Mouse (Mus musculus): ENCODE data around the gene Cct3. TPM values are rescaled to one million over a fixed set of nuclear protein-coding genes. Genes with fewer than 3 reads are reported as not detected.
A peak's percentile ranks its signal among the peaks of the same experiment; 100 is the strongest.
"Not testable (repeated sequence)": the region's sequence is repeated elsewhere in the genome, so short reads cannot be mapped to it uniquely, and the experiment has no call there.

The Cct3 gene
- total RNA-seq, 4 experiments from 2014 or later = 250 to 360 (median 279) TPM

DNA sequence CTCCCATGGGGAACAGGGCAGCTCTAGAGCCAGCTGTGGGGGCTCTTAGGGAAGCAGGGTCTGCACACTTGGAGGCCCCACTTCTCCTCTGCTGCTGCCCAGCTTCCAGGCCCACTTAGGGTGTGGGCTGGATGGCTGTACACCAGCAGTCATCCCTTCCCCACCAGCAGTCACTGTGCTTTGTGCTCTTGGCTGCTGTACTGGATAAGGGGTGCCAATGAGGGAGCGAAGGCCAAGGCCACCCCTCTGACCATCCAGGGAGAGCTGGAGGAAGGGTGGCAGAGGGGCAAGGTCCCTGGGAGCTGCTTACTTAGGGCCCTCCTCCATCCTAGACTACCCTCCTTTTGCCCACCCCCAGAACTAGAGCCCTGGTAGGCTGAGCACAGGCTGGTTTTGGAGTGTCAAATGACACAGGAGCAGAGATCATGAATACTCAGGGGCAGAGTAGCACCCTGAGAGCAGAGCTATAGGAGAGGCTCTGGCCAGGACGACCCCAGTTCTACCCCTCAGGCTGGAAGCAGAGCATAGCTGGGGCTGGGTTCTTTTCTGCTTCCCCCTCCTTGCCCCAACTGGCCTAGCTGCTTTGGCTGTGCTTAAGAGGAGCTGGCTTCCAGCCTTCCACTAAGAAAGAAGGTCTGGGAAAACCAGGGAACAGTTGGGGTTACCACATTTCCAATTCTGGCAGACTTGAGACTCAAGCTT, 64.8 kb downstream of the Cct3 start:
- no peak for DNase-seq

DNA sequence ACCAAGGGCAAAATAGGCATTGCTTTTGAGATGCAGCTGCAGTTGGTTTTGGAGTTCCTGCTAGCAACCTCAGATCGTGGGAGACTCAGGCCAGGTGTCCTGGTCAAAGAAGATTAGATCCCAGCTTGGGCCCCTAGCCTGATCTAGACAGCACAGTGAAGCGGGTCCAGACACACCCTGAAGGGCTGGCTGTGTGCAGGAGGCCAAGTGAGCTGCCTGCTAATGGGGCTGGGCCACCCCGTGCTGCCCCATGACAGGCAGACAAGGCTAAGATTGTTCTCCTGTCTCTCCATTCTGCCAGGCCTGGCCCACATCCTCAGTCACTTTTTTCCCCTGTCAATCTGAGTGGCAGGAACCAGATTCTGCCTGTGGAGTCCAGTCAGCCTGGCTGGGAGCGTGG, 66.8 kb downstream of the Cct3 start:
- DNase-seq = no peak

- DNase-seq = peak; percentile 37
Observed at GRCm38 (mm10) chr3:88364337-88364736, 67.4 kb downstream of the Cct3 start, which contains the start of gene Paqr6. Gene Paqr6 (plus strand): TSS chr3:88364584.

- no peak for DNase-seq
Observed at GRCm38 (mm10) chr3:88365705-88366361, 68.9 kb downstream of the Cct3 start.

DNA sequence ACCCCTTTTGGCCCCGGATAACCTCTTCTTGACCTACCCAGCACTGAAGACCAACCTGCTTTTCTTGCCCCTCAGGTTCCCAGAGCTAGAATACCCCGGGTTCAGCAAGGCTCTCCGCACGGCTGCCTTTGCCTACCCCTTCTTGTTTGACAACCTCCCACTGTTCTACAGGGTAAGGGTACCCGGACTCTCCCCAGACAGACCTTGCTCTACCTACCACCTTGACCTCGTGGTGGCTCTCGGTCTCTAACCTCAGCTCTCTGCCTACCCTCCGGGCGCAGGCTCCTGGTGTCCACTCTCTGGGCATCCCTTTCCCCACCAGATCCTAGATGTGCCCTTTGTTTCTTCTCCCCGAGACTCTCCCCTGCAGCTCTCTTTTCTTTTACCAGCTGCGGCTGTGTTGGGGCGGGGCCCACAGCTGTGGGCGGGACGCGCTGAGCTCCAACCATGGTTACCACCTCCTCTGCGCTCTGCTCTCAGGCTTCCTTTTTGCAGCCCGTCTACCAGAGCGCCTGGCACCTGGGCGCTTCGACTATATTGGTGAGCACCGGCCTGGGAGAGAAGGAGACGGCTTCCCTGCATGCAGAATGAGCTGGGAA, 70.0 kb downstream of the Cct3 start:
- not testable (repeated sequence) for DNase-seq

GRCm38 (mm10) chr3:88367517-88367916, 70.6 kb downstream of the Cct3 start:
- DNase-seq = not testable (repeated sequence)

DNA sequence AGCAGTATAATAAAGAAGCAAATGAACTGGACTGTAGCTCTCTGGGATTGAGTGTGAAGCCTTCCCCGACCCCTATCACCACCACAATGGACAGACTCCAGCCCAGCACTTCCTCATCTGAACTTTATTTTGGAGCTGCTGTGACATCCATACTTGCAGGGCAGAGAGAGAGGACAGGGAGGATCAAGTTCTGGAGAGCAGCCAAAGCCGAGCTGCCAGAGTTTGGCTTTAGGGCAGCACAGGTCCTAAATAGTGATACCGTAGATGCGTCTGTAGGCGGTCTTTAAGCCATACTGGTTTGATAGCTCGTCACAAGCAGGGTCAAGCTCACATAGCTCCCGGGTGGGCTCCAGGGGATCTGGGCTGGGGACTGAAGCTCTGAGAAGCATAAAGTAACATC, 71.6 kb downstream of the Cct3 start:
- DNase-seq = not testable (repeated sequence)

Other genes starting within 250 kb of the Cct3 start
- gene Naxe, start 238.6 kb upstream of the Cct3 start, total RNA-seq (2022) = 100 to 1,000 TPM; 150 to 161 (median 155) TPM
- not detected for gene Ttc24, start 218.8 kb upstream of the Cct3 start, total RNA-seq (2022)
- 1 to 10 TPM in 1 of 4 experiments, under 1 TPM in 3; 0.61 to 2.3 (median 0.73) TPM for gene Iqgap3, start 215.1 kb upstream of the Cct3 start, total RNA-seq (2022)
- gene Mef2d, start 154.7 kb upstream of the Cct3 start, total RNA-seq (2022) = 100 to 1,000 TPM in 1 of 4 experiments, 10 to 100 TPM in 3; 82.0 to 111 (median 89.0) TPM
- gene Rhbg, start 42.4 kb upstream of the Cct3 start, total RNA-seq (2022) = 10 to 100 TPM; 12.0 to 27.5 (median 17.3) TPM
- 1 to 10 TPM; 1.3 to 3.1 (median 2.3) TPM for gene Gm38392, start 9.9 kb upstream of the Cct3 start, total RNA-seq (2022)
- gene Tsacc, start 117 bp upstream of the Cct3 start, total RNA-seq (2022) = 1 to 10 TPM; 6.2 to 9.3 (median 8.2) TPM
- 100 to 1,000 TPM; 233 to 293 (median 254) TPM for gene Glmp, start 27.9 kb downstream of the Cct3 start, total RNA-seq (2022)
- gene Tmem79, start 39.0 kb downstream of the Cct3 start, total RNA-seq (2022) = 1 to 10 TPM; 4.4 to 7.1 (median 5.9) TPM
- gene Smg5, start 39.1 kb downstream of the Cct3 start, total RNA-seq (2022) = 10 to 100 TPM; 48.2 to 66.6 (median 55.9) TPM
- 1 to 10 TPM; 4.1 to 6.9 (median 5.4) TPM for gene Paqr6, start 67.5 kb downstream of the Cct3 start, total RNA-seq (2022)
- gene Bglap3, start 75.6 kb downstream of the Cct3 start, total RNA-seq (2022) = 1 to 10 TPM in 2 of 4 experiments, under 1 TPM in 1, not detected in 1; 0.89 to 1.9 (median 1.3) TPM
- gene Bglap2, start 81.6 kb downstream of the Cct3 start, total RNA-seq (2022) = 1 to 10 TPM in 1 of 4 experiments, not detected in 3; 2.1 TPM
- 1 to 10 TPM in 2 of 4 experiments, under 1 TPM in 2; 0.77 to 7.8 (median 2.5) TPM for gene Bglap, start 87.3 kb downstream of the Cct3 start, total RNA-seq (2022)
- gene Pmf1, start 113.2 kb downstream of the Cct3 start, total RNA-seq (2022) = 10 to 100 TPM; 31.5 to 46.9 (median 34.3) TPM
- gene Slc25a44, start 128.0 kb downstream of the Cct3 start, total RNA-seq (2022) = 10 to 100 TPM; 44.3 to 50.8 (median 47.0) TPM
- 10 to 100 TPM; 12.2 to 14.0 (median 12.5) TPM for gene Sema4a, start 164.1 kb downstream of the Cct3 start, total RNA-seq (2022)
- 100 to 1,000 TPM in 3 of 4 experiments, 10 to 100 TPM in 1; 88.2 to 134 (median 124) TPM for gene Lmna, start 212.8 kb downstream of the Cct3 start, total RNA-seq (2022)
- 1 to 10 TPM; 2.8 to 4.3 (median 3.9) TPM for gene Mex3a, start 235.3 kb downstream of the Cct3 start, total RNA-seq (2022)

Data from adrenal gland, adult 8-10 months (tissue).